Mouse (Mus musculus) lung, adult 2 months (tissue): ENCODE measurements around the gene Ccl5. TPM values are rescaled to one million over a fixed set of nuclear protein-coding genes. Genes with fewer than 3 reads are reported as not detected.

Experiments
- DNase-seq: peaks from one replicate; pipeline ENCODE4 v3.0.0; 2022
- H3K4me1 ChIP-seq: fragments of 200-500 bp; 2 replicates; pipeline ENCODE4 v1.6.1; 2011; ENCODE audit warnings: low read length; ENCODE audit not compliant: control insufficient read depth, insufficient read depth
- H3K4me3 ChIP-seq: fragments of 200-500 bp; replicated peaks from 2 replicates; pipeline ENCODE3; 2011; ENCODE audit warnings: low read depth, mild to moderate bottlenecking, control low read depth, low read length; ENCODE audit errors: extremely low read depth
- CTCF ChIP-seq: fragments of 200-500 bp; IDR thresholded peaks from 2 replicates; pipeline ENCODE4 v1.5.1; 2011; ENCODE audit warnings: mild to moderate bottlenecking, low read length, control low read depth; ENCODE audit not compliant: insufficient read depth
- POLR2A ChIP-seq: fragments of 200-500 bp; IDR thresholded peaks from 2 replicates; pipeline ENCODE4 v1.6.1; 2011; ENCODE audit warnings: low read depth, mild to moderate bottlenecking, control low read depth, low read length, borderline replicate concordance; ENCODE audit errors: extremely low read depth
- WGBS: fragments of 180-500 bp; shearing (Covaris S2); methylation state at CpG from one replicate; pipeline ENCODE4 v1.1.7; 2018; 5-methylcytosine and 5-hydroxymethylcytosine counted together
- polyA plus RNA-seq: library from polyadenylated mRNA; depleted of rRNA; stranded (reverse); fragments of >200 nt; gene quantifications from 2 replicates; pipeline ENCODE4 v1.2.3, GENCODE M21; 2012; rRNA removed

Ccl5 gene
- 70.3 and 198 TPM in 2 replicates for polyA plus RNA-seq

- TF ChIP-seq CTCF: no peak
- no peak for TF ChIP-seq POLR2A
- H3K4me3 ChIP-seq: no peak within 1 kb of the TSS
- H3K4me1 ChIP-seq: peaks cover 5% of the 10 kb centered on the region
- no peak for DNase-seq
- 85% methylated on average over 5 of the region's 5 CpGs for WGBS
Observed at GRCm38 (mm10) chr11:83530360-83530759, at the start of gene Ccl5. Gene Ccl5 (minus strand): TSS chr11:83530518.

GRCm38 (mm10) chr11:83578999-83579398 lies 48.7 kb upstream of the Ccl5 start:
- WGBS: 66% methylated on average over 3 of the region's 3 CpGs
- no peak for DNase-seq
- Histone ChIP-seq H3K4me1 (no peaks in the 10 kb centered on the region), H3K4me3 (no peak overlapping the region)
- TF ChIP-seq POLR2A (no peak), CTCF (no peak)

GRCm38 (mm10) chr11:83578186-83578760 lies 48.0 kb upstream of the Ccl5 start, which contains the start of gene Ccl9:
Gene Ccl9 (minus strand): TSS chr11:83578636.
- WGBS: 57% methylated on average over 2 of the region's 2 CpGs
- Histone ChIP-seq H3K4me3 (no peak within 1 kb of the TSS), H3K4me1 (no peaks in the 10 kb centered on the region)
- no peak for TF ChIP-seq POLR2A
- no peak for DNase-seq

- Histone ChIP-seq H3K4me1 (no peaks in the 10 kb centered on the region), H3K4me3 (no peak overlapping the region)
- TF ChIP-seq CTCF (no peak), POLR2A (no peak)
- DNase-seq: no peak
- WGBS: 73% methylated on average over 4 of the region's 4 CpGs
Observed at GRCm38 (mm10) chr11:83576927-83577555, 46.7 kb upstream of the Ccl5 start.

GRCm38 (mm10) chr11:83572834-83573233 lies 42.5 kb upstream of the Ccl5 start:
- no peak for TF ChIP-seq POLR2A
- TF ChIP-seq CTCF: no peak
- no peak for DNase-seq
- WGBS: 54% methylated on average over 9 of the region's 9 CpGs
- Histone ChIP-seq H3K4me3 (no peak overlapping the region), H3K4me1 (no peaks in the 10 kb centered on the region)

GRCm38 (mm10) chr11:83572223-83572622 lies 41.9 kb upstream of the Ccl5 start:
- Histone ChIP-seq H3K4me1 (no peaks in the 10 kb centered on the region), H3K4me3 (no peak overlapping the region)
- no peak for DNase-seq
- TF ChIP-seq CTCF: no peak
- TF ChIP-seq POLR2A: no peak
- WGBS: 70% methylated on average over 8 of the region's 8 CpGs

GRCm38 (mm10) chr11:83570189-83570588 lies 39.9 kb upstream of the Ccl5 start:
- DNase-seq: no peak
- WGBS: 57% methylated on average over 2 of the region's 2 CpGs
- no peaks in the 10 kb centered on the region for H3K4me1 ChIP-seq

GRCm38 (mm10) chr11:83569249-83569648 lies 38.9 kb upstream of the Ccl5 start:
- H3K4me1 ChIP-seq: no peaks in the 10 kb centered on the region
- DNase-seq: no peak
- TF ChIP-seq CTCF: no peak
- WGBS: 92% methylated on average over 7 of the region's 7 CpGs
- no peak overlapping the region for H3K4me3 ChIP-seq

More at GRCm38 (mm10) chr11:83570189-83570588, 39.9 kb upstream of the Ccl5 start:
- TF ChIP-seq CTCF: no peak
- no peak for TF ChIP-seq POLR2A
- H3K4me3 ChIP-seq: no peak overlapping the region

- no peak overlapping the region for H3K4me3 ChIP-seq
- no peak for DNase-seq
- no peaks in the 10 kb centered on the region for H3K4me1 ChIP-seq
- TF ChIP-seq CTCF (no peak), POLR2A (no peak)
- 87% methylated on average over 3 of the region's 3 CpGs for WGBS
Observed at GRCm38 (mm10) chr11:83568786-83569185, 38.5 kb upstream of the Ccl5 start.

GRCm38 (mm10) chr11:83568061-83568460 lies 37.7 kb upstream of the Ccl5 start:
- DNase-seq: no peak
- 78% methylated on average over 9 of the region's 9 CpGs for WGBS
- H3K4me1 ChIP-seq: no peaks in the 10 kb centered on the region
- TF ChIP-seq POLR2A (no peak), CTCF (no peak)
- H3K4me3 ChIP-seq: no peak overlapping the region

GRCm38 (mm10) chr11:83567311-83567710 lies 37.0 kb upstream of the Ccl5 start:
- TF ChIP-seq CTCF (no peak), POLR2A (no peak)
- WGBS: 62% methylated on average over 7 of the region's 7 CpGs
- Histone ChIP-seq H3K4me1 (no peaks in the 10 kb centered on the region), H3K4me3 (no peak overlapping the region)
- DNase-seq: no peak
